Mouse (Mus musculus): Measurements from ENCODE around the gene Gm960. TPM values are rescaled to one million over a fixed set of nuclear protein-coding genes. Genes with fewer than 3 reads are reported as not detected.
A peak's percentile ranks its signal among the peaks of the same experiment; 100 is the strongest.

Gm960 gene
- total and polyA plus RNA-seq, 3 experiments, result 0.12 to 0.27 TPM; not detected in 1

DNA sequence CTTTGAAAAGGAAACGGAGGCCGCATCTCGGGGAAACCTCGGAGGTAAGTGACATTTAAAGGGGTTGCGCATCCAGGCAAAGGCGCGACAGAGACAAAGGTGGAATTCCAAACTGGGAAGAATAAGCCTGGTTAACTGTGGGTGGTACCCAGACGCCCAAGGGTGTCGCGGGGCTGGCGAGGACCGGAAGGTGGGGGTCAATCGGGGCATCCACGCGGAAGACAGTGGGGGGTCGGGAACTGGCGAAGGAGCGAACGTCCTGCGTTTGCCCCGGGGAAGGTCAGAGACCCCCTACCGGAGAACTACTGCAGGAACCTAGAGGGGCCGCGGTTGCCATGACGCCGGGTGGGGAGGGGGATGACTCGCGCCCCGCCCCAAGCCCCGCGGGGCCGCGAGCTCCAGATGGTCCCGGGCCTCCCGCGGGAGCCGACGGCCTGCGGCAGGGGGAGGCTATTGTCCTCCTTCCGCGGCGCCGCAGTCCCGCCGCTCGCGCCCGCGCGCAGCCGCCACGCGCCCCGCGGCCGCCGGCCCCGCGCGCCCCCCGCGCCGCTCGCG, 13.2 kb upstream of the Gm960 start:
- DNase-seq, result no peak

DNA sequence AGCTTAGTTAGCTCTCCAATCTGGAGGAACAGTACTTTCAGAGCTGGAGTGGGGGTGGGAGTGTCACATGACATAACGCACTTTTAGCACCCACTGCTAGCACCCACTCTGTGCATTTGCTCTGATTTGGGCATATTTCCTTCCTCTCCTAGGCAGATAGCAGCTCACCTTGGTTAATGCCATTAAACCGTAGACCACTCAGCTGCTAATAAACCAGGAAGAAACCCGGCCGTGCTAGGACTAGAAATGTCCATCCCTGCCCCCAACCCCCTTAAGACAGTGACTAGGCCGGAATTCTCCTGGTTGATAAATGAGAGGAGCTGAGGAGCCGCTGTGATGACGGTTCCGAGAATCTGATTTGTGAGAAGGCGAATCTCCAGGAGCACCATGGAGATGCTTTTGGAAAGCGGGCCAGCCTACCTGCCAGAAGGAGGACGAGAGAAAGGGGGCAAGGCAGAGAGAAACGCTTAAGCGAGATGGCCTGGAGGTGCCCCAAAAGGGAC, 12.7 kb upstream of the Gm960 start, which contains the start of gene Sptbn2:
Gene Sptbn2, plus strand, starts transcription at position 70 of the 503 bp plus-strand sequence.
- DNase-seq, result no peak

GRCm38 (mm10) chr19:4708765-4709164, 10.3 kb upstream of the Gm960 start:
- DNase-seq, result no peak

DNA sequence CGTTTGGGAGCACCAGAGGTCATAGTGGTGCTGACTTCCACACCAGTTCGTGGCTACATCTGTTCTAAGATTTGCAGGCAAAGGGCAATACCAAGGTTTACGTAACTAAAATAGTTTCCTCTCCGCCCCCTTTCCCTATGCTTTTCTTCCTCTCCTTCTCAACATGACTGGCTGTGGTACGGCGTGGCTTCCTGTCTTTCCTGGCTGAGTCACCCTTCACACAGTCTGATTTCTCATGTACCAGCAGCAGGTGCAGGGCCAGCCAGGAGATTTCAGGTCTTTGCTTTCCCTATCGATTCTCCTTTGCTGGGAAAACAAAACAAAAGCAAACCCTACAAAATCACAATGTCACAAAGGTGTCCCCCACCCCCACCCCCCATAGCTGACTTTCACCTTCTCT, 2.8 kb upstream of the Gm960 start:
- DNase-seq, result no peak

DNA sequence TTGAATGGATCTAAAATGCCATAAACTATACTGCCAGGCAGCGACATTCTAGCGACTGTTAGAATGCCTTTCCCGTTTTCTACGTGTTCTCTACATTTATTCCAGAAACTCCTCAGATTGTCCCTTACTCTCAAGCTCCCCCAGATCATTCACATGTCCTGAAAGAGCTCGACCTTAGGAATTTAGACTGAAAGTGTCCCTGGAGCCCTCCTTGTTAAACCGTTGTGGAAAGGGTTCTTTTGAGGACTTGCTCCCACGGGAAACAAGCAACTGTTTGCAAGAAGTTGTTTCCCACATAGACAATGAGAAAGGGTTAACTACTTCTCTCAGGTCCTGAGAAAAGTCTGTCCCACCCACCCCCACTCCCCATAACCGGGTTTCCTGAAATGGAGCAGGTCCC, 2.2 kb upstream of the Gm960 start:
- DNase-seq, result no peak

DNA sequence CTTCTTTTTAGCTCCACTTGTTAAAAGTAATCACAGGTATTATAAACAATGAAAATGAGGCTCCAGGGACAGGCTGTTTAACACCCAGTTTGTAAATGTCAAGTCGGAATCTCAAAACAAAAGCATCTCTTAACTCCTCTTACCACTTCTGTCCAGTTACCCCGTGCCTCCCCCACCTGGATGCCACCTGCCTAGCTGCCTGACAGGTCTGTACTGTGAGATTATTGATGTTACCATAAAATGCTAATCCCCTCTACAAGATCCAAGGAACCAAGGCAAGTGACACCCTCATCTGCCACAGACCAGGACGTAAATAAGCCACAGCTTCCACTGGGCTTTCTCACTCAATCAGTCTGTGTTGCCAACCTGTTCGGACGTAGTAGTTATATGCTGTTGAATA, 1.4 kb upstream of the Gm960 start:
- no peak for DNase-seq

DNA sequence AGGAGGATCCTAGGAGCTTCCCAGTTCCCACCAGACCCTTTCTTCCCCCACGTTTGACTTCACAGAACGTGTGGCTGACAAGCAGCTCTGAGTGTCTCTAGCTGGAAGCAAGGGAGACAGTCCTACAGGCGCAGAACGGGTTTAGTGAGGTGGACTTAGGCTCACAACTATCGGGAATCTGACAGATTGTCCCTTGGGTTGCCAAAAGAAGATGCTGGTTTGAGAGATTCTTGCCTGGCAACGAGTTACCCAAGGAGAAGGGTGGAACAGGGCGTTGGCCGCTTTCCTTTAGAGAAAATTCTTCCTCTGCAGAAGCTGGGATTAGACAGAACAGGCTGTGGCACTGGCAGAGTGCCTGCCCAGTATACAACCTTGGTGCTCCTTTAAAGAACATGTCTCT, 388 bp upstream of the Gm960 start:
- DNase-seq, result no peak

- no peak for DNase-seq
Measured at GRCm38 (mm10) chr19:4697721-4698120, 747 bp downstream of the Gm960 start.

DNA sequence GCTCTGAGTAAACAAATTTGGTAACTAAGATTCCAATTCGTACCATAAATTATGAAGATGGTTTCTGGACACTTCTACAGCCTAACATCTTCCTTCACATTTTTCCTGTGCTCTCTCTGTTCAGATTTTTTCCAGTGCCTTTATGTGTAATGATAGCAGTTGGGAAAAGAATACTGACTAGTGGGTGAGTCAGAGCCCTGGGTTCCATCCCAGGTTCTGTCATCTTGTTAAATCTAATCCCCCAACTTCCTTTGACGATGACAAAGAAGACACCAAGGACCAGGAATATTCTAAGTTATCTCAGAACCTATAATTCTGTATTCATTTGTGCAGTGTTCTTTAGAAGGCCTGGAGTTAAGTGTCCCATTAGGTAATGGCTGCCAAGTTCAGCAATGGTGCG, 1.3 kb downstream of the Gm960 start:
- DNase-seq, result no peak

- no peak for DNase-seq
Measured at GRCm38 (mm10) chr19:4694346-4694745, 4.1 kb downstream of the Gm960 start.

DNA sequence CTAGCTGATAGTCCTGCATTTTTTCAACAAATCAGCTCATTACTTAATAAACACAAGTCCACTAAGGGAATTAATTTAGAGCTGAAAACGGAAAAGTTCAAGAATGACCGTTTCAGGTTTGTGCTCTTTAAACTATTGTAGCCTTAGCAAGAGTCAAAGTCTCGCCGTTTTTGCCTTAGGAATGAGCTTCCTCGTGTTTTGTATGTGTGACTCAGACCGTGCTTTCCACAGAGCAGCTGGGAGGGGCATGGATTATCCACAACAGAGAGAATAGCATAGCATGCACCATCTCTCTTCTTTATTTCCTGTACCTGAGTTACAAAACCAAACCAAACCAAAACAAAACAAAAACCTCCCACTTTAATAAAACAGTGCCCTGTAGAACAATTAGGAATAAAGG, 26.1 kb downstream of the Gm960 start:
- DNase-seq, result peak; percentile 13

DNA sequence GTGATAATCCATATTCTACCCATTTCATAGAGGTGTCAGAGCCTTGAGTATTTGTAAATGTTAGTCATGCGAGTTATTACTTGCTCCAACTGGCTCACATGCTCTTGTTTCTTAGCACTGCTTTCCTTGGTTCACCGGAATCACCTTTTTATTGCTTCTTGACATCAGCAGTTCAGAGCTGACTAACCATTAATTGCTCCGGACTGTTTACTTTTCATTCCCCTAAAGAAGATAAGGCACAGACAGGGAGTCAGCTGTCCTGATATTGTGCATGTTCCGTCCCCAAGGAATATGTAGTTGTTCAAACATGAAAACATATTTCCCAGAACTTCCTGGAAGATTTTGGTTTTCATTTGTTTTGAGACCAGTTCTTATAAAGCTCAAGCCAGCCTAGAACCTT, 27.7 kb downstream of the Gm960 start:
- DNase-seq, result no peak

DNA sequence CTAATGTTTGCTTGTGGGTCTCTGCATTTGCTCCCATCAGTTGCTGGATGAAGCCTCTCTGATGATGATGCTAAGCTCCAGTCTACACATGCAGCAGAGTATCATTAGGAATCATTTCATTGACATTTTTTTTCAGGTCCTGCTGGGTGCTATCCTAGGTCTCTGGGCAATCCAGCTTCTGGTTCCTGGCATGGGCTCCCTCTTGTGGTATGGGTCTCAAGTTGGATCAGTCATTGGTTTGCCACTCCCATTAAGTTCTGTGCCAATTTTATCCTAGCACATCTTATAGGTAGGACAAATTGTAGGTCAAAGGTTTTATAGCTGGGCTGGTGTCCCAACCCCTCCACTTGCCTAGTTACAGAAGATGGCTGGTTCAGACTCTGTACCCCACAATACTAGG, 31.7 kb downstream of the Gm960 start:
- DNase-seq, result no peak

- DNase-seq, result no peak
Measured at GRCm38 (mm10) chr19:4658156-4658555, 40.3 kb downstream of the Gm960 start.

- DNase-seq, result no peak
Measured at GRCm38 (mm10) chr19:4646917-4647492, 51.5 kb downstream of the Gm960 start.

GRCm38 (mm10) chr19:4644271-4644670, 54.2 kb downstream of the Gm960 start:
- peak; percentile 22 for DNase-seq

GRCm38 (mm10) chr19:4635986-4636385, 62.5 kb downstream of the Gm960 start:
- no peak for DNase-seq

DNA sequence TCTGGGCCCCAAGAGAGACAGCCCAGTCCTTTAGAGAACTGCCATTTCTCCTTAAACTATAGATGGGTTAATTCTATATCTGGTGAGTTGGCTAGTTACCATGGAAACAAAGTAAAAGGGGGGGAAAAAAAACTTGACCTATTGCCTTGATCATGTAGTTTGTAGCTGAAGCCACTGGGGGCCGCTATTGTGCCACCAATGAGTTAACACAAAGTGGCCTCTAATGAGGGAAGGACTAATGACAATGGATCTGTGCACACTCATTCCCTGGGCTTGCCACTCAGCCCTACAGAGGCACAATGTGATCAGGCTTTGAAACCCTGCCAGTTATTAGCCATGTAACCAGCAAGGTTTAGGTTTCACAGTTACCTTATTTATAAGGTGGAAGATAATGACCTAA, 69.6 kb downstream of the Gm960 start:
- peak; percentile 72 for DNase-seq

GRCm38 (mm10) chr19:4625829-4626535, 72.5 kb downstream of the Gm960 start:
- no peak for DNase-seq

DNA sequence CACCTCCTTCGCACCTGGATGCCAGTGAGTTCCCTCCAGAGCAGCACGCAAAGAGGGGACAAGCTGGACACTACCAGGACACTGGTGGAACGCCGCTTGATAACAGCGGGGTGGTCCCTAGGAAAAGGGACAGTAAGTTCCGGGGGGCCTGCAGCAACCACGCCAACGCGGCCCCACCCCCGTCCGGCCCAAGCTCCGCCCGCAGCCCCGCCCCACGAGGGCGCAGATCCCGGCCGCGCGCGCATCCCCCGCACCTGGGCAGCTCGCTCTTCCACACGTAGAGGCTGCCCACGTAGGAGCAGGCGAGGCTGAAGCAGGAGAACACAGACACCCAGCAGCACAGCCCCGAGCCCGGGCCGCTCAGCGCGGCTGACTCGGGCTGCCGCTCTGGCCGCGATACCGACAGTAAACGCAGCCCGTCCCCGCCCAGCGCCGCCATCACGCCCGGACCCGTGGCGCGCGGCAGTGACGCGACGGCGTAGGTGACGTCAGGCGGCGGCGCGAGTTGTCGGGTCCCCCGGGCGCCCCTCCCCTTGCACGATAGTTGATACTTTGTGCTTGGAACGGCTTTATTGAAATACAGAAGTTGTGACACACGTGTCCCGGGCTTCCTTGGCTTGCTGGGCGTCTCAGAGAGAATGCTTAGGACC, 73.2 kb downstream of the Gm960 start, which contains the start of gene Rce1:
Gene Rce1, minus strand, starts transcription at position 463 of the 650 bp plus-strand sequence.
- DNase-seq, result peak; percentile 94

DNA sequence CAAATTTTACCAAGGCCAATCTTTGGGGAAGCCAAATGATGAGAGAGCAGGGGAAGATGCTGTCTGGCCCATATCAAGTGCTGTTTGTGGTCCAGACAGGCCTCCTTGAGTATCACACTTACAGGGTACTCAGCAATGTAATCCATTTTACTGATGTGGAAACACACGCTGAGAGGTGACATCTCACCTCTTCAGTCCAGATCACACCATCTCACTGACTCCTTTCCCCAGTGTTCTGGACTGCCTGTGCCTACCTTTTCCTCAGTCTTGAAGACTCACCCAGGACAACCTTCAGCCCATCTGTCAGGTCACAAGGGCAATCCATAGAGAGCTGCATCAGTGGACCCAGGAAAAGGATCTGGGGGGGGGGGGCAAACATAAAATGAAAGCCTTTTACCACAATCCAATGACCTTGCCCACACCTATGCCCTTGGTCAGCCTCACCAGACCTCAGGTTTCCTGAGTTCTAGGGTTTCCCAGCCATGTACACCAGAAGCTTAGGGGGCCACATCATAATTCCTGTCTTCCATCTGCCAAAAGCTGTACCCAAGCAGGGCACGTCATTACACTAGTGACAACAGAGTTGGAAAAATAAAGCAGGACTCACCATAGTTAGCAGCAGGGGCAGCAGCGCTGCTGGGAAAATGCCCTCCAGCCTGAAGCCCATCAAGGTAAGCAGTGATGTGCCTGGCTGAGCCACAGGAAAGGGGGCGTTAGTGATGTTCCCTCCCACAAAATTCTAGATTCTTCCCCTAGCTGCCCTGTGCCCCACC, 73.9 kb downstream of the Gm960 start:
- DNase-seq, result no peak

- peak; percentile 17 for DNase-seq
Measured at GRCm38 (mm10) chr19:4624006-4624405, 74.5 kb downstream of the Gm960 start.

Measured in adrenal gland, adult 2 months (tissue).